Mouse (Mus musculus) liver, embryonic 14.5 days (tissue): ENCODE measurements around the gene Sept1. TPM values are rescaled to one million over a fixed set of nuclear protein-coding genes. Genes with fewer than 3 reads are reported as not detected.

ENCODE experiments used
- ATAC-seq: fragments of 200-750 bp; cut with Nextera tagmentation; 2 replicates; pipeline ENCODE4 v1.8.0; 2017; ENCODE audit warnings: moderate number of reproducible peaks, mild to moderate bottlenecking, moderate library complexity; ENCODE audit not compliant: insufficient read depth
- DNase-seq, 3 experiments: peaks; one replicate each; pipeline ENCODE4 v3.0.0-alpha.2; 2012 to 2013; ENCODE audit warnings: low read depth in 3 of 3, low spot score in 3 of 3
- H3K27ac ChIP-seq: fragments of 300-500 bp; sonication (generic); 2 replicates; pipeline ENCODE4 v1.5.1; 2014; ENCODE audit warnings: moderate library complexity, mild to moderate bottlenecking, control low read depth, inconsistent platforms
- H3K27me3 ChIP-seq: fragments of 300-500 bp; sonication (generic); 2 replicates; pipeline ENCODE4 v1.6.1; 2014; ENCODE audit warnings: mild to moderate bottlenecking, low read length, moderate library complexity; ENCODE audit not compliant: control insufficient read depth, insufficient read depth
- H3K36me3 ChIP-seq: fragments of 300-500 bp; sonication (generic); replicated peaks from 2 replicates; pipeline ENCODE4 v1.6.1; 2014; ENCODE audit warnings: low read depth; ENCODE audit not compliant: control insufficient read depth, insufficient read depth
- H3K4me1 ChIP-seq, 2 experiments: fragments of 200-500 bp in 1 of 2; fragments of 300-500 bp in 1 of 2; sonication (generic) in 1 of 2; replicated peaks; 2 replicates each; pipeline ENCODE4 v1.6.1; 2012 to 2014; ENCODE audit warnings: antibody characterized with exemption in 1 of 2, inconsistent platforms in 1 of 2, low read length in 1 of 2; ENCODE audit not compliant: control insufficient read depth in 2 of 2, insufficient read depth in 2 of 2
- H3K4me2 ChIP-seq: fragments of 300-500 bp; sonication (generic); 2 replicates; pipeline ENCODE4 v1.6.1; 2014; ENCODE audit warnings: low read depth, mild to moderate bottlenecking, control low read depth, moderate library complexity
- H3K4me3 ChIP-seq, 2 experiments: fragments of 200-500 bp in 1 of 2; fragments of 300-500 bp in 1 of 2; sonication (generic) in 1 of 2; 2 replicates each; pipeline ENCODE4 v1.5.1; 2012 to 2014; ENCODE audit warnings: low read depth in 2 of 2, low read length in 2 of 2, mild to moderate bottlenecking in 2 of 2, control low read depth in 1 of 2, inconsistent platforms in 1 of 2, moderate library complexity in 1 of 2; ENCODE audit not compliant: insufficient read depth in 1 of 2
- H3K9ac ChIP-seq: fragments of 300-500 bp; sonication (generic); replicated peaks from 2 replicates; pipeline ENCODE4 v1.6.1; 2014; ENCODE audit warnings: mild to moderate bottlenecking, control low read depth, moderate library complexity
- H3K9me3 ChIP-seq: fragments of 300-500 bp; sonication (generic); 2 replicates; pipeline ENCODE4 v1.6.1; 2016; ENCODE audit warnings: low read length, mixed read lengths; ENCODE audit not compliant: control insufficient read depth
- CTCF ChIP-seq: IDR thresholded peaks from 2 replicates; pipeline ENCODE4 v1.5.1; 2016; ENCODE audit warnings: antibody characterized with exemption, low read depth, control low read depth
- EP300 ChIP-seq: IDR thresholded peaks from 2 replicates; pipeline ENCODE4 v1.6.1; 2016; ENCODE audit warnings: antibody characterized with exemption, low read depth
- WGBS: fragments of 180-500 bp; shearing (Covaris S2); extraction: QIAGEN DNeasy Blood & Tissue Kit; methylation state at CpG from one replicate; pipeline ENCODE4 v1.1.7; 2014; ENCODE audit not compliant: insufficient replicate concordance; 5-methylcytosine and 5-hydroxymethylcytosine counted together
- polyA plus RNA-seq, 2 experiments: library from polyadenylated mRNA; depleted of rRNA in 1 of 2; stranded (reverse) in 1 of 2; unstranded in 1 of 2; fragments of >200 nt; fragmentation: Nextera tagmentation in 1 of 2; extraction: Ambion mirVana in 1 of 2; gene quantifications; 2 replicates each; pipeline versions ENCODE4 v1.2.1 to v1.2.3; 2012 to 2014

Sept1 gene
- polyA plus RNA-seq, 2 experiments = 7.0 to 16.1 TPM

DNA sequence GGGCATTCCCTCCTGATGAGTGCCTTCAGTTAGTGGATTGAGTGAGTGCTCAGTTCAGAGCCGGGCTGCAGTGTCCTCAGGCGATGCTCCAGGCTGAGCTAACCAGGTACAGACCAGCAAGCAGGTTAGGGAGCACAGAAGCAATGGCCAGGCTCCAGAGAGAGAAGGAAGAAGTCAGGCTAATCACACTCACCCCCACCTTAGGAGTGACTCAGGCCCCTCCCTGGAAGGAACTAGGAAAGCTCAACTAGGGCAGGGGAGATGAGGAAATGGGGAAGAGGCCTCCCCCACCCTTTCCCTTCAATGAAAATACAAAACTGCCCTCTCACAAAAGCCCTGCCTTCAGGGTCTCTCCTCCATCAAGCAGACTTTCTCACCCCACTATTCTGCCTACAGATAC lies 26.3 kb downstream of the Sept1 start:
- H3K27ac ChIP-seq = peak overlapping the region; percentile 85
- peak overlapping the region; percentile 91 for H3K4me2 ChIP-seq
- peaks cover 19% of the 10 kb centered on the region for H3K36me3 ChIP-seq
- H3K27me3 ChIP-seq = no peaks in the 10 kb centered on the region
- DNase-seq = no peak
- H3K9me3 ChIP-seq = no peaks in the 10 kb centered on the region
- TF ChIP-seq EP300 (no peak), CTCF (no peak)
- peaks cover 15 to 16% of the 10 kb centered on the region in 2 experiments for H3K4me1 ChIP-seq
- peak overlapping the region; percentile 78 to 95 for H3K4me3 ChIP-seq
- 20% methylated on average over 2 of the region's 2 CpGs for WGBS
- H3K9ac ChIP-seq = peak overlapping the region; percentile 99
- no peak for ATAC-seq

DNA sequence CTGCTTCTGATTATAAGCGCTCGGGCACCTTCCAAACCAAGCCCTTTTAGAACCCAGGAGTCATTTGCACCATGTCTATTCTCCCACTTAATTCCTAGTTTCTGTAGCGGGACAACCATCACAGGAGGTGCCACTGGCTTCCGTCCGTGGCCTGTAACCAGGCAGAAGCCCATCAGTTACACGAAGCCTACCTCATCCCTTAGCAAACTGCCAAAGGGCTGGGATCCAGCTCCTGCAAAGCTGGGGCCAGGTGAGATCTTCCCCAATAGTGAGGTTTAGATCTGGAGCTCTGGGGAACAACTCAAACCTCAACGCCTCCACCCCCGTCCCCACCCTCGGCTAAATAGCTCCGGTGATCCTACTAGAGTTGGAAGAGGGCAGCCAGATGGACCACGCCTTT lies 36.4 kb downstream of the Sept1 start:
- Histone ChIP-seq H3K9me3 (no peaks in the 10 kb centered on the region), H3K4me2 (peak overlapping the region; percentile 90), H3K36me3 (peaks cover 62% of the 10 kb centered on the region), H3K9ac (peak overlapping the region; percentile 75), H3K4me3 (peak overlapping the region; percentile 84 to 92), H3K4me1 (peaks cover 16 to 19% of the 10 kb centered on the region in 2 experiments), H3K27me3 (no peaks in the 10 kb centered on the region), H3K27ac (peak overlapping the region; percentile 81)
- ATAC-seq = no peak; the same call in 1 of the 2 replicates
- TF ChIP-seq CTCF = no peak
- no peak for TF ChIP-seq EP300
- 49% methylated on average over 11 of the region's 11 CpGs for WGBS
- DNase-seq = no peak

DNA sequence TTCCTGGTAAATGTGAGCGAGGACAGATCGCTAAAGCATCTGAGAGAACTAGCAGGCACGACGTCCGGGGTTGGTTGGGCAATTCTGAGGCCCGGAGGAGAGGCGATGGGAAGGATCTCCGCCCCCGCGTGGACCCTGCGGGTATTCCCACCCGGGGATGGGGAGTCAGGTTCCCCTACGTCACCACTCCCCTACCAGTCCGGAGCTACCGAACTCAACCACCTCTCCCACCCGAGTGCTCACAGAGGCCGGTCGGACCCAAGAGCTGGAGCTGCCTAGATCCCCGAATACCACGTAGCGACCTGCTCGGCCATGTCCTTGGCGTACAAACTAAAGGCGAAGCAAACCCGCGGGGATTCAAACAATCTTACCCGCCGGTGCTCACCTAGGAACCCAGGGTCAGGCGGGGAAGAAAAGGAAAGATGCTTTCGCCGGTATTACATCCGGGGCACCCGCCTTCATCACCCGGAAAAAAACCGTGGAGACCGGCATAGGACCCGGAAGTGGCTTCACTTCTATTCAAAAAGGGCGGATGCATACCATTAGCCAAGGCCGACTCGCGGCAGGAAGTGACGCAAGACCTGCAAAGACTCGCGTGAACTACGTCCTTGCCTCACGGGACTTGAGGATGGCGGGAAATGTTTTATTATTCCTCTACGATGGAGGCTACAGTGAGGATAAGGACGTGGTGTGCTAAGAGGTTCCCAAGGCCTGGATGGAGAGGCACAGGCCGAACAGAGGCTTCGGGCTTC lies 37.2 kb downstream of the Sept1 start, which contains the start of gene Cd2bp2:
Gene Cd2bp2, minus strand, starts transcription at position 507 of the 752 bp plus-strand sequence.
- ATAC-seq = peak; percentile 93
- peaks cover 16 to 19% of the 10 kb centered on the region in 2 experiments for H3K4me1 ChIP-seq
- H3K36me3 ChIP-seq = peaks cover 58% of the 10 kb centered on the region
- H3K27me3 ChIP-seq = no peaks in the 10 kb centered on the region
- peak within 1 kb of the TSS; percentile 90 for H3K4me2 ChIP-seq
- peak within 1 kb of the TSS; percentile 81 for H3K27ac ChIP-seq
- no peaks in the 10 kb centered on the region for H3K9me3 ChIP-seq
- peak within 1 kb of the TSS; percentile 84 for H3K9ac ChIP-seq
- peak; percentile 97 for DNase-seq
- H3K4me3 ChIP-seq = peak within 1 kb of the TSS; percentile 92 to 95
- TF ChIP-seq CTCF = peak; percentile 54
- TF ChIP-seq EP300 = peak; percentile 66
- WGBS = under 1% methylated on average over 51 of the region's 51 CpGs

DNA sequence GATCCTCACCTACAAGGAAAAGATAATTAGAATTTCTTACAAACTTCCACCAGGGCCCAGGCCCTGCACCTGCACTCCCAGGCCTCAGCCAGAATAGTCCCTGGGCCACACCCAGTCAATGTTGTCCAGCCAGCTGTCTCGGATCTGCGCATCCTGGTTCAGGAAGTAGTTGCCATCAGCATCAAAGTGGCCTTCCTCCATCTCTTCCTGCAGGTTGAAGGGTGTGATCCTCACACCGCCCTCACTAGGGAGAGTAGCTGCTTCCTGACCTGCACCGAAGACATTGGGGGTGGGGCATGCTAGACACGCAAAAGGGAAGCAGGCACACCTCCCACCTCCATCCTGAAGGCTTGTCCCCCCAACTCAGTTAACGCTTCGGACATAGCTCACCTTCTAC lies 38.3 kb downstream of the Sept1 start:
- Histone ChIP-seq H3K4me2 (peak overlapping the region; percentile 90), H3K4me1 (peaks cover 16 to 19% of the 10 kb centered on the region in 2 experiments), H3K4me3 (peak overlapping the region; percentile 92 to 95), H3K9me3 (no peaks in the 10 kb centered on the region), H3K36me3 (peaks cover 48% of the 10 kb centered on the region), H3K27ac (no peak overlapping the region), H3K27me3 (no peaks in the 10 kb centered on the region), H3K9ac (peak overlapping the region; percentile 84; the same call in 1 of the 2 replicates)
- ATAC-seq (no peak), DNase-seq (no peak)
- 55% methylated on average over 7 of the region's 7 CpGs for WGBS
- TF ChIP-seq CTCF (0 out of 2 replicates have a peak, but pooled peaks have one; percentile 8), EP300 (no peak)

DNA sequence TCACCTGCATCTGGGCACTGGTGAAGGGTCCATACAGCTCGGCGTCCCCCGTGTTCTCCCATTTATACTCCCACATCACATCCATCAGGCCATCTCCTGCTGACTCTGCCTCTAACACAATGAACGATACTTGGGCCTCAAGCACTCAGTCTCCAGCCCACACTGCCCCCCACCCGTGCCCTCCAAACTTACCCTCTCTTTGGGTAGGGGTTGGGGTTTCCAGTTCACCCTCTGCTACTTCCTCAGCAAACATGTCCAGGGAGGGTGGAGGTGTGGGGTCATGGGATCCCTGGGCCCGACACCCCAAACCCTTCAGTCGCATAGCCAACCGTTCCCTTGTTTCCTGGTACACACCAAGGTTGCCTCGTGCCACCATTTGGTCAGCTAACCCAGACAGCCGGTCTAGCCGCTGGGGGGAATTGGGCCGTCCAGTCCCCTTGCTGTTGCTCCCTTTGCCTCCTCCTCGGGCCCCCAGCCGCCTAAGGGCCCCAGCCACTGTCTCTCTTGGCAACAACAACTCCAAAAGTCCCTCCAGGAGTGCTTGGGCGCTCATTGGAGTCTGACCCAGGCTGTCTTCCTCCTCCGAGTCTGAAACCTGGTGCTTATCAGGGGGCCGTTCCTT lies 38.8 kb downstream of the Sept1 start:
- H3K27me3 ChIP-seq = no peaks in the 10 kb centered on the region
- no peaks in the 10 kb centered on the region for H3K9me3 ChIP-seq
- no peak for TF ChIP-seq CTCF
- no peak for TF ChIP-seq EP300
- no peak overlapping the region for H3K27ac ChIP-seq
- peaks cover 16 to 19% of the 10 kb centered on the region in 2 experiments for H3K4me1 ChIP-seq
- no peak overlapping the region for H3K9ac ChIP-seq
- 84% methylated on average over 17 of the region's 17 CpGs for WGBS
- no peak for DNase-seq
- peak overlapping the region in 1 of 2 experiments; percentile 92; a peak in 1 of 4 replicates for H3K4me3 ChIP-seq
- no peak for ATAC-seq
- H3K4me2 ChIP-seq = peak overlapping the region; percentile 90
- peaks cover 44% of the 10 kb centered on the region for H3K36me3 ChIP-seq
